Mouse (Mus musculus) MN1 (cell line): ENCODE data around the gene Gm10471.
"Not testable (repeated sequence)": the region's sequence is repeated elsewhere in the genome, so short reads cannot be mapped to it uniquely, and the experiment has no call there.

Source experiments
- DNase-seq: peaks from one replicate; pipeline ENCODE4 v3.0.0-alpha.2; 2016; ENCODE audit warnings: low spot score

Gm10471 gene

DNA sequence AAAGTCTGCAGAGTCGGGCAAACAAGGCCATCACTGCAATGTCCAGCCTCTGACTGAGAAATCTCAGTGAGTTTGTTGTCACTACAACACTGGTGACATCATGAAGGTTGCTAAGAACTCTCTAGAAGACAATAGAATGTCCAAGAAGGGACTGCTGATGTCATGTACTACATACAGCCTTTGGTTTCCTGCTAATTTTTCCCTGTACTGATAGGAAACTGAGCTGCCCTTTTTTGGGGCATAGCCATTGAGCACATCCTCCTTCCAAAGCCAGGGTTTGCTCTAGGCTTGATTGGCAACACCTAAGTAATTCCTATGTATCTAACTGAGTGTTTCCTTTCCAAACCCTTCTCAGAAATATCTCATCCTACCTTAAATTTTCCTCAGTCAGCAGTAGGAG lies at the start of gene Gm10471:
TSS of gene Gm10471 (minus strand) at position 101 of the 400 bp plus-strand sequence.
- DNase-seq: not testable (repeated sequence)

DNA sequence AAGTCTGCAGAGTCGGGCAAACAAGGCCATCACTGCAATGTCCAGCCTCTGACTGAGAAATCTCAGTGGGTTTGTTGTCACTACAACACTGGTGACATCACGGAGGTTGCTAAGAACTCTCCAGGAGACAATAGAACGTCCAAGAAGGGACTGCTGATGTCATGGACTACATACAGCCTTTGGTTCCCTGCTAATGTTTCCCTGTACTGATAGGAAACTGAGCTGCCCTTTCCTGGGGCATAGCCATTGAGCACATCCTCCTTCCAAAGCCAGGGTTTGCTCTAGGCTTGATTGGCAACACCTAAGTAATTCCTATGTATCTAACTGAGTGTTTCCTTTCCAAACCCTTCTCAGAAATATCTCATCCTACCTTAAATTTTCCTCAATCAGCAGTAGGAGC lies 32.2 kb upstream of the Gm10471 start, which contains the start of gene Gm10220:
TSS of gene Gm10220 (minus strand) at position 101 of the 400 bp plus-strand sequence.
- not testable (repeated sequence) for DNase-seq

- DNase-seq: not testable (repeated sequence)
These were observed 16.2 kb upstream of the Gm10471 start, which contains the start of gene 5031410I06Rik for GRCm38 (mm10) chr5:26105262-26105661. Gene 5031410I06Rik (minus strand): TSS chr5:26105362.

DNA sequence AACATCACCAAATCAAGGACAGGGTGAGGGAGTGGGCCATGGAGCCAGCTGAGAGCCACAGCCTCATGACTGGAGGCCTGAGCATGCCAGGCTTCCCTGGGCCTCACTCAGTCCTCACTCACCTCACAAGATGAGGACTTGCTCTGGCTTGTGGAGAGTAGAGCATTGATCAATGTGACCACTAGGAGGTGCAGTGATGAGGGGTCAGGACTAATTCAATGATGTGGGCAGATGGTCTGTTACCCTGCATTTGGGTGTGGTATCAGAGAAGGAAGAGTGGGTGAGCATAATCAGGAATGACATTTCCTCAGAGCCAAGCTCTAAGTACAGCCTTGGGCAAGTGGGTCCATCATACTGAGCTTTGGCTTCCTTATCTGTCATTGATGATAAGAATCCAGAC lies 10.1 kb downstream of the Gm10471 start:
- DNase-seq: not testable (repeated sequence)

GRCm38 (mm10) chr5:26070716-26071115 lies 18.4 kb downstream of the Gm10471 start:
- DNase-seq: no peak

- DNase-seq: not testable (repeated sequence)
These were observed 30.6 kb downstream of the Gm10471 start, which contains the start of gene Gm7347 for GRCm38 (mm10) chr5:26058481-26058880. Gene Gm7347 (minus strand): TSS chr5:26058581.

GRCm38 (mm10) chr5:26039458-26039857 lies 49.6 kb downstream of the Gm10471 start, which contains the start of gene Speer4a:
Gene Speer4a (minus strand): TSS chr5:26039558.
- not testable (repeated sequence) for DNase-seq
